Mouse (Mus musculus) midbrain, embryonic 13.5 days (tissue): ENCODE results near the gene Gdi1. TPM values are rescaled to one million over a fixed set of nuclear protein-coding genes. Genes with fewer than 3 reads are reported as not detected.
"Not testable (repeated sequence)": the region's sequence is repeated elsewhere in the genome, so short reads cannot be mapped to it uniquely, and the experiment has no call there.

Experiments used
- ATAC-seq: fragments of 200-750 bp; cut with Nextera tagmentation; 2 replicates; pipeline ENCODE4 v1.8.0; 2017; ENCODE audit warnings: mild to moderate bottlenecking, moderate TSS enrichment, moderate library complexity
- H3K27ac ChIP-seq: fragments of 300-500 bp; sonication (generic); 2 replicates; pipeline ENCODE4 v1.5.1; 2015; ENCODE audit warnings: inconsistent platforms, mild to moderate bottlenecking, moderate library complexity
- H3K27me3 ChIP-seq: fragments of 300-500 bp; sonication (generic); 2 replicates; pipeline ENCODE4 v1.6.1; 2015; ENCODE audit warnings: mild to moderate bottlenecking, inconsistent platforms
- H3K36me3 ChIP-seq: fragments of 300-500 bp; sonication (generic); 2 replicates; pipeline ENCODE4 v1.6.1; 2015; ENCODE audit warnings: mild to moderate bottlenecking, inconsistent platforms
- H3K4me1 ChIP-seq: fragments of 300-500 bp; sonication (generic); replicated peaks from 2 replicates; pipeline ENCODE4 v1.6.1; 2015; ENCODE audit warnings: inconsistent platforms
- H3K4me2 ChIP-seq: fragments of 300-500 bp; sonication (generic); replicated peaks from 2 replicates; pipeline ENCODE4 v1.6.1; 2015; ENCODE audit warnings: moderate library complexity, mild to moderate bottlenecking, inconsistent platforms
- H3K4me3 ChIP-seq: fragments of 300-500 bp; sonication (generic); replicated peaks from 2 replicates; pipeline ENCODE4 v1.5.1; 2015; ENCODE audit warnings: mild to moderate bottlenecking, inconsistent platforms
- H3K9ac ChIP-seq: fragments of 300-500 bp; sonication (generic); replicated peaks from 2 replicates; pipeline ENCODE4 v1.6.1; 2015; ENCODE audit warnings: mild to moderate bottlenecking, inconsistent platforms
- H3K9me3 ChIP-seq: fragments of 300-500 bp; sonication (generic); 2 replicates; pipeline ENCODE4 v1.6.1; 2016; ENCODE audit warnings: mild to moderate bottlenecking, inconsistent platforms
- WGBS: fragments of 180-500 bp; shearing (Covaris S2); methylation state at CpG from one replicate; pipeline ENCODE4 v1.1.7; 2015; 5-methylcytosine and 5-hydroxymethylcytosine counted together
- microRNA-seq: library from miRNA; unstranded; fragments of <30 nt; microRNA quantifications from one replicate; pipeline ENCODE4, GENCODE M21; 2016
- polyA plus RNA-seq: library from polyadenylated mRNA; unstranded; fragments of >200 nt; fragmentation: Nextera tagmentation; extraction: Ambion mirVana; gene quantifications from 2 replicates; pipeline ENCODE4 v1.2.1, GENCODE M21; 2015

Gene Gdi1
- polyA plus RNA-seq, 1 experiment from 2014 or later = 1,006 TPM

DNA sequence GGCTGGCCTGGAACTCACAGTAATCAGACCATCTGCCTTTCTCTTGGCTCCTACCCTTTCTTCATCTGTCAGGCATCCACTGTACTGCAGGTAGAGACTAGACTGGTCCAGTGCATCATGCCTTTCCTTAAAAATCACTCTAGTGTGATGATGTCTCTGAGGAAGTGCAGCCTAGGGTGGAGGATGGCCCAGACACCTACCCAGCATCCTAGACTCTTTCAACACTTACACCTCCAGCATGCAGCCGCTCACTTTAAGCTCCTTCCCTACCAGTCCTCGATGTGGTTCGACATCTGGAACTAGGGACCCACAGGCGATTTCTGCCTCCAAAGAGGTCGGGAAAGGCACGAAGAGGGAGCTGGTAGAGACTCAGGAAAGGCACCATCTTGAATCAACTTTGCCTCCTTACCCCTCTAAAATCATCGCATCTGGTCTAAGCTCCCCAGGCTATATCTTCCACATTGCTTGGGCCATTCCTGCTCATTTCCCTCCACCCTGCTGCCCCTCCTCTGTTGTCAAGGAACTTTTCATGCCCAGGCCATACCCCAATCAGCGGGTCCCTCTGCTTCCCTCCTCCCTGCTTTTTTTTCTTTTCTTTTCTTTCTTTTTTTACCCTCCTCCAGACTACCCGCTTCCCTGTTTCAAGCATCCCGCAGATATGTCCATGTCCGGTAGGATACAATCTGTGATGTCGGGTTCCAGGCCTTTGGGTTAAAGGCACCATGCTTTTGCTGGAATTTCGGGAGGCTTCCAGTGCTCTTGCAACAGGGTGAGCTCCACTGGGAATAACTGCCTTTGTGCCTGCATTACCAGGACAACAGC is 48.1 kb downstream of the Gdi1 start:
- Histone ChIP-seq H3K36me3 (no peaks in the 10 kb centered on the region), H3K9me3 (no peaks in the 10 kb centered on the region), H3K27ac (peak overlapping the region; percentile 76), H3K4me1 (peaks cover 7% of the 10 kb centered on the region; the same call in 1 of the 2 replicates), H3K4me2 (peak overlapping the region; percentile 63), H3K27me3 (no peaks in the 10 kb centered on the region), H3K4me3 (peak overlapping the region; percentile 47), H3K9ac (peak overlapping the region; percentile 64)
- WGBS = 36% methylated on average over 13 of the region's 13 CpGs
- peak; percentile 78 for ATAC-seq

- 23% methylated on average over 11 of the region's 22 CpGs for WGBS
Measured at GRCm38 (mm10) chrX:74353467-74353770, 48.6 kb downstream of the Gdi1 start, which contains the start of gene Lage3. Lage3 (minus strand) TSS chrX:74353618.

DNA sequence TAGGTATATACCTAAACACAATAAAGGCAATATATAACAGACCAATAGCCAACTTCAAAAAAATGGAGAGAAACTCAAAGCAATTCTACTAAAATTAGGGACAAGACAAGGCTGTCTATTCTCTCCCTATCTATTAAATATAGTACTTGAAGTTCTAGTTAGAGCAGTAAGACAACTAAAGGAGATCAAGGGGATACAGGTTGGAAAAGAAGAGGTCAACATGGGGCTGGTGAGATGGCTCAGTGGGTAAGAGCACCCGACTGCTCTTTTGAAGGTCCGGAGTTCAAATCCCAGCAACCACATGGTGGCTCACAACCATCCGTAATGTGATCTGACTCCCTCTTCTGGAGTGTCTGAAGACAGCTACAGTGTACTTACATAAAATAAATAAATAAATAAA is 52.3 kb downstream of the Gdi1 start:
- H3K4me2 ChIP-seq, H3K4me3 ChIP-seq, H3K4me1 ChIP-seq, H3K9ac ChIP-seq, H3K27ac ChIP-seq, H3K36me3 ChIP-seq, H3K9me3 ChIP-seq, H3K27me3 ChIP-seq, ATAC-seq: not testable (repeated sequence)
- WGBS = 84% methylated on average over 3 of the region's 3 CpGs

More at GRCm38 (mm10) chrX:74353467-74353770, 48.6 kb downstream of the Gdi1 start, which contains the start of gene Lage3:
- Histone ChIP-seq H3K4me3 (peak within 1 kb of the TSS; percentile 47), H3K9ac (peak within 1 kb of the TSS; percentile 64), H3K27me3 (no peaks in the 10 kb centered on the region), H3K36me3 (no peaks in the 10 kb centered on the region), H3K27ac (peak within 1 kb of the TSS; percentile 76), H3K4me1 (peaks cover 7% of the 10 kb centered on the region; the same call in 1 of the 2 replicates), H3K4me2 (peak within 1 kb of the TSS; percentile 63), H3K9me3 (no peaks in the 10 kb centered on the region)
- peak; percentile 94 for ATAC-seq

- Histone ChIP-seq H3K9me3 (no peaks in the 10 kb centered on the region), H3K9ac (no peak overlapping the region), H3K4me1 (no peaks in the 10 kb centered on the region), H3K27ac (no peak overlapping the region), H3K36me3 (no peaks in the 10 kb centered on the region), H3K4me3 (no peak overlapping the region), H3K4me2 (no peak overlapping the region), H3K27me3 (no peaks in the 10 kb centered on the region)
- ATAC-seq = no peak
- 56% methylated on average over 11 of the region's 11 CpGs for WGBS
Measured at GRCm38 (mm10) chrX:74359171-74359570, 54.4 kb downstream of the Gdi1 start.

Small RNA genes within 50 kb of the gene (microRNA-seq; reads per million reads assigned to microRNA genes)
- gene Mir7091 (not detected), gene Mir7092 (not detected)

Other genes with a start within 250 kb of the Gdi1 start
- gene Opn1mw, start 177.5 kb upstream of the Gdi1 start, polyA plus RNA-seq = not detected in 2 replicates
- gene Mecp2, start 169.6 kb upstream of the Gdi1 start, polyA plus RNA-seq = 17.0 and 18.9 TPM in 2 replicates
- not detected in 2 replicates for gene Tex28, start 137.2 kb upstream of the Gdi1 start, polyA plus RNA-seq
- gene Tktl1, start 127.7 kb upstream of the Gdi1 start, polyA plus RNA-seq = 0.08 and 0.13 TPM in 2 replicates
- gene Flna, start 55.2 kb upstream of the Gdi1 start, polyA plus RNA-seq = 102 and 109 TPM in 2 replicates
- 19.2 and 20.4 TPM in 2 replicates for gene Emd, start 50.3 kb upstream of the Gdi1 start, polyA plus RNA-seq
- gene Rpl10, start 34.2 kb upstream of the Gdi1 start, polyA plus RNA-seq = 542 and 551 TPM in 2 replicates
- gene Taz, start 23.1 kb upstream of the Gdi1 start, polyA plus RNA-seq = 95.3 and 97.2 TPM in 2 replicates
- gene Dnase1l1, start 22.7 kb upstream of the Gdi1 start, polyA plus RNA-seq = 2.8 and 3.0 TPM in 2 replicates
- gene Atp6ap1, start 7.9 kb upstream of the Gdi1 start, polyA plus RNA-seq = 193 and 197 TPM in 2 replicates
- 59.5 and 62.5 TPM in 2 replicates for gene Fam50a, start 8.0 kb downstream of the Gdi1 start, polyA plus RNA-seq
- 58.2 and 62.0 TPM in 2 replicates for gene Plxna3, start 24.1 kb downstream of the Gdi1 start, polyA plus RNA-seq
- gene Lage3, start 48.6 kb downstream of the Gdi1 start, polyA plus RNA-seq = 82.8 and 85.4 TPM in 2 replicates
- 66.7 and 68.8 TPM in 2 replicates for gene Ubl4a, start 68.2 kb downstream of the Gdi1 start, polyA plus RNA-seq
- 7.0 and 8.5 TPM in 2 replicates for gene Slc10a3, start 68.4 kb downstream of the Gdi1 start, polyA plus RNA-seq
- 33.7 and 37.7 TPM in 2 replicates for gene Fam3a, start 88.3 kb downstream of the Gdi1 start, polyA plus RNA-seq
- 17.8 and 19.2 TPM in 2 replicates for gene Ikbkg, start 88.3 kb downstream of the Gdi1 start, polyA plus RNA-seq
- gene G6pdx, start 124.2 kb downstream of the Gdi1 start, polyA plus RNA-seq = 58.6 and 64.0 TPM in 2 replicates
- 0.46 TPM in 1 of 2 replicates, not detected in the other for gene Gm6880, start 176.4 kb downstream of the Gdi1 start, polyA plus RNA-seq